In genomic region chr8:122769251-122770058, GRCm38 (mm10) we compare ENCODE assay signal across 8 mouse cellular contexts. TPM values are rescaled to one million over a fixed set of nuclear protein-coding genes. Genes with fewer than 3 reads are reported as not detected.
DNase-seq lines count a peak whose midpoint lies in the region; ATAC-seq and TF ChIP-seq lines count a peak whose summit lies in the region.
"Had no signal": no experiment of that assay in that cellular context is flagged by ENCODE, and none has a peak within 500 bp of the region (broad histone marks: within the 10 kb centered on the region; RNA-seq: fewer than 3 reads in every experiment).

No protein-coding gene starts in this region.

- H3K36me3 ChIP-seq in hindbrain, postnatal 0 days (ENCODE audit: insufficient read depth, low read length): no peaks in the 10 kb centered on the region
- H3K36me3 ChIP-seq in neural tube, embryonic 15.5 days: no peaks in the 10 kb centered on the region
- H3K36me3 ChIP-seq: midbrain, embryonic 12.5 days had no signal

- H3K9ac ChIP-seq in hindbrain, postnatal 0 days (replicated peaks; ENCODE audit: low read length): no peak overlapping the region
- H3K9ac ChIP-seq in neural tube, embryonic 15.5 days (replicated peaks): no peak overlapping the region
- H3K9ac ChIP-seq: midbrain, embryonic 12.5 days had no signal

- 38% methylated on average over 24 of the region's 24 CpGs for WGBS in hindbrain, postnatal 0 days
- WGBS in neural tube, embryonic 15.5 days: 51% methylated on average over 24 of the region's 24 CpGs

- H3K4me1 ChIP-seq in hindbrain, postnatal 0 days (ENCODE audit: insufficient read depth, low read length): no peaks in the 10 kb centered on the region; the same call in 1 of the 2 replicates
- H3K4me1 ChIP-seq in neural tube, embryonic 15.5 days: peaks cover 17% of the 10 kb centered on the region; the same call in 1 of the 2 replicates

- no peaks in the 10 kb centered on the region for H3K9me3 ChIP-seq in hindbrain, postnatal 0 days (ENCODE audit: low read length)
- no peaks in the 10 kb centered on the region for H3K9me3 ChIP-seq in neural tube, embryonic 15.5 days (replicated peaks)
- H3K9me3 ChIP-seq: midbrain, embryonic 12.5 days had no signal

- H3K4me2 ChIP-seq in hindbrain, postnatal 0 days (ENCODE audit: low read depth, low read length): 0 out of 2 replicates have a peak overlapping the region, but pooled peaks have one; percentile 18
- H3K4me2 ChIP-seq in neural tube, embryonic 15.5 days: peak overlapping the region; percentile 4; the same call in 1 of the 2 replicates
- H3K4me2 ChIP-seq: midbrain, embryonic 12.5 days had no signal

- no peak overlapping the region for H3K4me3 ChIP-seq in hindbrain, postnatal 0 days (ENCODE audit: low read length)
- no peak overlapping the region for H3K4me3 ChIP-seq in neural tube, embryonic 15.5 days (replicated peaks)
- H3K4me3 ChIP-seq: midbrain, embryonic 12.5 days had no signal

- peak; percentile 72 for DNase-seq in CD4-positive, CD25-positive, alpha-beta regulatory T cell, adult 2 months (ENCODE audit: low read depth, low spot score)
- peak; percentile 76 for DNase-seq in hindbrain, postnatal 0 days (ENCODE audit: low spot score)
- no peak for DNase-seq in gastrocnemius, adult 8-10 months (ENCODE audit: low spot score in 2 of 2)
- no peak for DNase-seq in Muller cell, postnatal 12 days (ENCODE audit: inconsistent ontology term)

- peak; percentile 83 for ATAC-seq in activated CD4-positive, CD25-positive, alpha-beta regulatory T cell, adult 4 months
- peak; percentile 87 for ATAC-seq in hindbrain, postnatal 0 days
- peak; percentile 41; the same call in 1 of the 2 replicates for ATAC-seq in neural tube, embryonic 15.5 days (ENCODE audit: low FRiP score)
- no peak for ATAC-seq in megakaryocyte, adult 5-6 weeks (ENCODE audit: poor library complexity, severe bottlenecking)

- peak overlapping the region; percentile 41; the same call in 1 of the 2 replicates for H3K27ac ChIP-seq in hindbrain, postnatal 0 days
- H3K27ac ChIP-seq in neural tube, embryonic 15.5 days (replicated peaks): no peak overlapping the region
- H3K27ac ChIP-seq: midbrain, embryonic 12.5 days had no signal

- no peaks in the 10 kb centered on the region for H3K27me3 ChIP-seq in hindbrain, postnatal 0 days (ENCODE audit: insufficient read depth, low read length)
- H3K27me3 ChIP-seq in neural tube, embryonic 15.5 days (replicated peaks): peaks cover 12% of the 10 kb centered on the region; the same call in 1 of the 2 replicates

- no peak; the same call in 1 of the 2 replicates for TF ChIP-seq CTCF in hindbrain, postnatal 0 days (IDR thresholded peaks at IDR 0.05; ENCODE audit: low read depth)

RNA-seq across cellular contexts. Expression of gene Acsf3, which starts 5.8 kb away (rescaled TPM):
- 10 to 100 TPM in 1 of 2 experiments, 1 to 10 TPM in 1; 8.0 to 10.2 TPM for polyA plus RNA-seq in activated CD4-positive, CD25-positive, alpha-beta regulatory T cell, adult 4 months (2017; shearing (Covaris generic))
- 19.9 and 22.3 TPM in 2 replicates for total RNA-seq in hindbrain, postnatal 0 days (2014; rRNA removed)
- polyA plus RNA-seq in hindbrain, postnatal 0 days (2015; fragmentation: Nextera tagmentation; extraction: Ambion mirVana): 18.6 and 20.6 TPM in 2 replicates
- polyA plus RNA-seq in neural tube, embryonic 15.5 days (2015; fragmentation: Nextera tagmentation; extraction: Ambion mirVana): 15.2 and 20.3 TPM in 2 replicates
- 4.3 and 5.0 TPM in 2 replicates for total RNA-seq in megakaryocyte, adult 5-6 weeks (2015)
- total RNA-seq in megakaryocyte, adult 5-6 weeks (2017): 3.9 and 5.9 TPM in 2 replicates
- total RNA-seq in gastrocnemius, adult 8-10 months (2022): 10 to 100 TPM; 10.5 to 13.1 (median 11.5) TPM

Comparison
In these comparisons a context has a peak if more than half of its experiments do, and no peak if none do; other contexts are left out.
1. DNase-seq: peak in CD4-positive, CD25-positive, alpha-beta regulatory T cell, adult 2 months (single experiment) and hindbrain, postnatal 0 days (single experiment); none in gastrocnemius, adult 8-10 months (0 of 2) and Muller cell, postnatal 12 days (single experiment).